Mouse (Mus musculus): Measurements from ENCODE around the gene Zfp644. TPM values are rescaled to one million over a fixed set of nuclear protein-coding genes. Genes with fewer than 3 reads are reported as not detected.
A peak's percentile ranks its signal among the peaks of the same experiment; 100 is the strongest.

Zfp644 gene
- total RNA-seq, 4 experiments from 2014 or later: 122 to 145 (median 134) TPM

DNA sequence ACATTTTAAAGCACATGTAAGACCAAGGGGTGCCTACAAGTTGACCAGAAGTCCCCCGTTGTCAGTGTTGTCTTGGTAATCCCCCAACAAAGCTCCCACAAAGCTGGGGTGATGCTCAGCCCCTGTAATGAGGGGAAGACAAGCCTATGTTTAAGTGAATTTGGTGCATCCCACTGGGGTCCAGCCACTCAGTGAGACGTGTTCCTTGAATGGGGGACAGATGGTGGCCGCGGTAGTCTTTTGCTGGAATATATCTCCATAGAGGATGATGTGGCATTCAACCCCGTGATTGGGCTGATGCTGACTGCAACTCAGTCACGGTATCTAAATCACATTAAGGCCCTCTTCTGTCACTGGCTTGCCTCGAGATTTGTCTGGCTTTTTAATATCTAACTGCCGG is 97.6 kb downstream of the Zfp644 start:
- DNase-seq (ENCODE audit: low spot score in 2 of 2): no peak

DNA sequence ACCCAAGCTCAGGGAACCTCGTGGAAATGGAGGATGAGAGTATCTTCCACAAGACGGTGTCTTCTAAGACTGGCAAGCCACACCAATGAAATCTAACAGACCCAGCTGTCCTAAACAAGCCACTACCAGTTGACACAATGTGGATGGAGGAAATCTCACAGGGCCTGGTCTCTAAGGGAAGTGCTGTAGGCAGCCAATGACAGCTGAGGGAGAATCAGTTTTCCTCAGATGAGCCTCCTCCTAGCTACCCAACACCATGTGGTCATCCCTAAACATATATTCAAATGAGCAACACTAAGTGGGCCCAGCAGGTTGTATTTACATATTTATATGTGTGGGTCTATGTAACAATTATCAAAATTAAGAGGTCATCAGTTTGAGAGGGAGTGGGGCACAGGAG is 99.6 kb downstream of the Zfp644 start:
- DNase-seq (ENCODE audit: low spot score in 2 of 2): no peak

DNA sequence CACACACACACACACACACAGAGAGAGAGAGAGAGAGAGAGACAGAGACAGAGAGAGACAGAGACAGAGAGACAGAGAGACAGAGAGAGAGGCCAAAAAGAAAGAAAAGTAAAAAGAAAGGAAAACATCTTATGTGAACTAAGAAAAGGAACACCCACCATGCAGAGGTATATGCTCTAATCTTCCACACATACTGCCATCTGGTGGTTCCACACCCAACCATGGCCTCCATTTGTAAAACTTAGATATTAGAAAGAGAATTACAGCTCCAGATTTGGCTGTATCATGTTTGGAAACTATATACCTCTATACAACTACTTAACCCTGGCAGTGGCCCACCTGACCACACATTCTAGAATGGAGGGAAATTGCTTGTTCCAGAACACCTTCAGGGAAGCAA is 102.7 kb downstream of the Zfp644 start:
- no peak for DNase-seq (ENCODE audit: low spot score in 2 of 2)

DNA sequence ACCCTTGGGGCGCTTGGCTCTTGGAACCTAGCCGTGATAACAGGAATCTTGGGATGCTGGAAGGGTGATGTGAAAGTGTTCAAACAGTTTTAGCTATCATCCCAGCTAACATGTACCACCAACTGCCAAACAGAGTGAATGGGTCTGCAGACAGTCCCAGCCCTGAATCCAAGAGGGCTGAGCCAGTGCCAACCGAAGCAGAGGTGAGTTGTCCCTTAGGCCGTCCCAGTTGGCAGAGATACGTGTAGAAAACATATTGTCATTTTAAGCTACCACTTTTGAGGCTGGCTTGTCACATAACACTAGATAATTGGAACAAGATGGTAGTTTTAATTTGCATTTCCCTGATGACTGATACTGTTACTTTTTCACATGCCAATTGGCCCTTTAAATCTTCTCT is 106.4 kb downstream of the Zfp644 start:
- DNase-seq (ENCODE audit: low spot score in 2 of 2): no peak

DNA sequence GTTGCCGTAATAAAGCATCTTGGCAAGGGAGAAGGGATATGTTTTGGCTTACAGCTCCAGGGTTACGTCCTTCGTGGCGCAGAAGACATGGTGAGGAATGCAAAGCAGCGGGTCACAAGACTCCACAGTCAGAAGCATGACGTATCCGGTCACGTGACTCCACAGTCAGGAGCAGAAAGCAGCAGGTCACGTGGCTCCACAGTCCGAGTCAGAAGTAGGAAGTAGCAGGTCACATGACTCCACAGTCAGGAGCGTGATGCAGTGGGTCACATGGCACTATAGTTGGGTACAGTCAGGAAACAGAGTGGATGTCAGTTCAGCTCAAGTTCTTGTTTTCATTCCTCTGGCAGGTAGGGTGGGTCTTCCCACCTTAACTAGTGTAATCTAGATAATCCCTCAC is 107.4 kb downstream of the Zfp644 start:
- no peak for DNase-seq (ENCODE audit: low spot score in 2 of 2)

DNA sequence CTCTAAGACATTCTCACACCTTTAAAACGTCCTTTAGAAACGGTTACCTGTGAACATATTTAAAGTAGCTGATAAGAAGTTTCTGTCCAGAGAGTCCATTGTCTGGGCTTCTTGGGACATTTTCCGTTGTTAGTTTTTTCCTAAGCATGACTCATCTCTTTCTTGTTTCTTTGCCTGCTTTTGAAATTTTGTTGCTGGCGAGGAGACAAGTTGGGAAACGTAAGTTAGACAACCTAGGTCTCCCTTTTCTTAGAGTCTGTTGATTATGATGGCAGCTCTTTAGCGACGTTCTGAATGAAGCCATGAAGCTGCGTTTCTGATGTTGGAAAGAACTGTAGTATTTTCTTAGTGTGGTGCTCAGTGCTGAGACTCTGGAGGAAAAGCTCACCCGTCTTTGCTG is 108.1 kb downstream of the Zfp644 start:
- no peak for DNase-seq (ENCODE audit: low spot score in 2 of 2)

DNA sequence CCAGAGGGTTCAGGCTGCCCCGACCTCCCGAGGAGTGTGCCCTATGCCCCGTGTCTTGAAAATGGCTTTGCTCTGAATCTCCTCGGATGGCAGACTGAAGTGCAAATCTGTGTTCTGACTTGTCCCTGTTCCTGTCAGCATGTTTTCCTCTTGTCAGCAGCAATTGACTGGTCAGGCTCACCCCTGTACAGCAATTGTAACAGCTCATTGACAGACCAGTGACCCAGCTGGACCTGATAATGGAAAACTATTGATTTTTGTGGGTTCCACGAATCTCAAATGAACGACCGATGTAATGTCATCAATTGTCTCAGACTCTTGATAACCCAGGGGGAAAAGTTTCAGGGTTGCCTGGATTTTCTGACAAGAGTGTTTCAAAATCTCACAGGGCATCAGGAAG is 116.1 kb downstream of the Zfp644 start:
- DNase-seq (ENCODE audit: low spot score in 2 of 2): no peak

DNA sequence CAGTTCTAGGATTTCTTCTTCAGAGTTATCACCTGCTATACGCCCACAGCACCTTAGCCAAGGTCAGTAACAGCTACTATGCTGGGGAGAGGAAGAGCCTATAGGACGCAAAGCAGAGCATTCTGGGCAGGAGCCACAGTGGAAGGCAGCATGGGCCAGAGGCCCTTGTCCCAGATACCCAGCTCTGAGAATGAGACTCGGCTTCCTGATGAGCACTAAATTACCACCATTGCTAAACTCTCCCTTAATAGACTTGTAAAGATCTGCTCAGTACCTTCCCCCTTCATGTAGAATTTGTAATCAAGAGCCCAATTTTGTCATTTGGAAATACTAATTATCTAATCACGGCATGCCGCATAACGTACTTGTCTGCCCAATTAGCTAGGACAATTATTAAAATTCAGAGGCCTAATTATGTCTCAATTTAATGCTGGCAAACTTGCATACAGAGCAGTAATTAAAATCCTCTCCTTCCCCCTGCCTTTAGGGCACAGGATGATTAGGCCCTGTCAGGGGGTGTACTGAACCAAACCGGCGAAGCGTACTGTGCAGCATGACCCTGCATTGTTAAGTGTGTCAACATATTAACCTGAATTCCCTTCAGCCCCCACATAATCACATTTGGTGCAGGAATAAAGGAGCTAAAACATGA is 119.7 kb downstream of the Zfp644 start:
- no peak for DNase-seq (ENCODE audit: low spot score in 2 of 2)

DNA sequence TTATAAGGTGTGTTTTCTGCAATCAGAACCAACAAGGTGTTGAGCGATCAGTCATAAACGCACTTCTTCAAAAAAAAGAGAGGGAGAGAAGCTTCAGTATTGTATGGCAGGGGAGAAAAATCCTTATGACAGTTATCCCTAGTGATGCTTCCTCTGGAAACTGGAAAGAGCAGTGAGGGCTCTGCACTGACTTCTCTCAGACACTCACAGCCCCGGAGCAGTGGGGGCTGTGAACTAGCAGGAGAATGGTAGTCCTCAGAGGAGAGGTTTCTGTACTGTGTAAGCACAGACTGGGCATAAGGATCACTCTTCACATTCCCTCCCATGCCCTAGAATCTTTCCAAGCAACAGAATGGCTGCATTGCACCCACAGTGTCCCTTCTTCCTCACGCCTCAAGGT is 122.0 kb downstream of the Zfp644 start:
- no peak for DNase-seq (ENCODE audit: low spot score in 2 of 2)

DNA sequence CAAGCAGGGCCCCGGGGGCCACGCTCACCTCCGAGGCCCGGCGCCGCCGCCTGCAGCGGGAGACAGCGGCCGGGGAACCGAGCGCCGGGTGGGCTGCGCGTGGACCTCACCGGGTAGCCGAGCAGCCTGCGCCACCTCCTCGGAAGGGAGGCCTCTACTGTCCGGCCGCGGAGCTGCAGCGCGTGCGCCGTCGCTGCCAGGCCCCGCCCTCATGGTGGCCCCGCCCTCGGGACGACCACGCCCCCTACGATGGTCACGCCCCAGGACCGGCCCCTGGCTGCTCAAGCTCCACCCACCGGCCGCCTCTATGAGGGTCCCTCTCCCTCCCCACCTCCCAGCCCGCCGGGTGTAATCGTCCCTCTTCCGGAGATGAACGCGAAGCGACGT is 122.5 kb downstream of the Zfp644 start:
- DNase-seq (ENCODE audit: low spot score in 2 of 2): peak; percentile 75 to 78

DNA sequence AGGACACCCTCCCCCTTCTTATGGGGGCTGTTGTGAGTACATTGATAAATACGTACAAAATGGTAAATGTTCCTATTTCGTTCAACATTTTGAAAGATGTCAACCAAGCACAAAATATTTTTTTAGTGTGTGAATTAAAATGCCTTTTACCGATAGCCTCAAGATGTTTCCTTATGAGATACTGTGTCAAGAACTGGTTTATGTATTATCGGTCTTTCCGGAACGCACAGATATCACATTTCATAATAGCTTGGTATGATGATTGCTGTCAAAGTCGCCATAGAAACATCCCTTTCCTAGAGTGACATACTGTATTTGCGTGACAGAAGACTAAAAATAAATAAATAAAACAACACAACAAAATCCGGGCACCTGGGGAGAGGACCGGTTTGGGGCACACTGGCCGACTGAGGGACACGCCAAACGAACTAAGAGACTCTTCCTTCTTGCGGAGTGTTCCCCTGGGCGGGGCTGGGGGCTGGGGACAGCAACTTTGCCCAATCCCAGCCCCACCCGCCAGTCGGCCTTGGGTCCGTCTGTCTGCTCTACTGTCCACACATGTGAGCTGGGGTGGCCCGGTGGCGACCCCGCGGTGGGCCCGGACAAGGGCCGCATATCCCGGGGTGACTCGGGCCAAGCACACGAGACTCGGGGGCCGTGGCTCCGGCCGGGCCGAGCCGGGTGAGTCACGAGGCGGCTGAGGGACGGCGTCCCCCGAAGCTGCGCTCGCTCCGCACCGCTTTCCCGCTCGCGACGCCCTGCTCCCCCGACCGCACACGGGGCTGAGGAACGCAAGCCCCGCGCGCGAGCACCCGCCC is 123.1 kb downstream of the Zfp644 start:
- peak in 1 of 2 experiments; percentile 23 for DNase-seq (ENCODE audit: low spot score in 2 of 2)

Other genes with a start within 250 kb of the Zfp644 start
- 1 to 10 TPM in 2 of 4 experiments, under 1 TPM in 2; 0.55 to 1.2 (median 0.94) TPM for gene Barhl2, start 239.1 kb downstream of the Zfp644 start, total RNA-seq (2022)
- not detected for gene Gm17304, start 88.2 kb downstream of the Zfp644 start, total RNA-seq (2022)
- gene Hfm1, start 229.0 kb upstream of the Zfp644 start, total RNA-seq (2022): 1 to 10 TPM; 1.3 to 2.6 (median 1.9) TPM